Comparison of ENCODE assay signal across 9 mouse cellular contexts in the genomic region with DNA sequence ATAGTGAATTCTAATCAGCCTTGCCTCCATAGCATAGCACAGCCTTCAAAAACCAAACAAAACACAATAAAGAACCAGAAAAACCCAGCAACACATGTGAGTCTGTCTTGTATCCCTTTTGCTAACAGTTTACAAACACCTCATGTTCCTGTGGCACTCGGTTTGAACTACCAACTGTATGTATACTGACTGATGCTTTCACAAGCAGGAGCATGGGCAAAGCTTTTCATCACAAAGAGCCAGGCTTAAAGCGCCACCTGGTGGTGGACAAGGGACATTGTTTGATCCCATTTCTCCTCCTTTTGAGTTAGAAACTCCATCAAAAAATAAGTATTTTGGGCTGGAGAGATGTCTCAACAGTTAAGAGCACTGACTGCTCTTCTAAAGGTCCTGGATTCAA. TPM values are rescaled to one million over a fixed set of nuclear protein-coding genes. Genes with fewer than 3 reads are reported as not detected.
DNase-seq lines count a peak whose midpoint lies in the region; ATAC-seq and TF ChIP-seq lines count a peak whose summit lies in the region.
"Had no signal": no experiment of that assay in that cellular context is flagged by ENCODE, and none has a peak within 500 bp of the region (broad histone marks: within the 10 kb centered on the region; RNA-seq: fewer than 3 reads in every experiment).

No protein-coding gene starts in this region.

- no peaks in the 10 kb centered on the region for H3K9me3 ChIP-seq in heart, embryonic 11.5 days (replicated peaks; ENCODE audit: control insufficient read depth, low read length)

- H3K36me3 ChIP-seq in heart, embryonic 11.5 days (ENCODE audit: control insufficient read depth, insufficient read depth, low read length): peaks cover 36% of the 10 kb centered on the region
- peaks cover 31% of the 10 kb centered on the region for H3K36me3 ChIP-seq in spleen, adult 2 months (ENCODE audit: control insufficient read depth, insufficient read depth, low read length)

- no peaks in the 10 kb centered on the region for H3K4me1 ChIP-seq in heart, embryonic 11.5 days (ENCODE audit: control insufficient read depth, insufficient read depth, low read length)
- no peaks in the 10 kb centered on the region for H3K4me1 ChIP-seq in spleen, adult 2 months (ENCODE audit: control insufficient read depth, insufficient read depth, insufficient read length)

- H3K4me3 ChIP-seq in heart, embryonic 11.5 days (ENCODE audit: low read depth, low read length): no peak overlapping the region
- H3K4me3 ChIP-seq in spleen, adult 2 months (ENCODE audit: extremely low read depth, insufficient read depth, insufficient read length): no peak overlapping the region

- TF ChIP-seq CTCF in spleen, adult 2 months (IDR thresholded peaks at IDR 0.05; ENCODE audit: extremely low read depth, insufficient read depth, insufficient read length, insufficient replicate concordance): peak; percentile 65; the same call in 1 of the 2 replicates

- no peak for ATAC-seq in heart, embryonic 11.5 days (replicated peaks; ENCODE audit: insufficient number of reproducible peaks, low FRiP score, low TSS enrichment)
- ATAC-seq in activated CD4-positive, CD25-positive, alpha-beta regulatory T cell, adult 4 months: peak; percentile 84

- H3K27ac ChIP-seq in heart, embryonic 11.5 days (ENCODE audit: low read depth, low read length): no peak overlapping the region
- no peak overlapping the region for H3K27ac ChIP-seq in spleen, adult 2 months (ENCODE audit: insufficient read depth, low read length)
- H3K27ac ChIP-seq: macrophage had no signal

- 9% methylated on average over 2 of the region's 2 CpGs for WGBS in heart, embryonic 11.5 days (ENCODE audit: insufficient replicate concordance)
- 8% methylated on average over 2 of the region's 2 CpGs for WGBS in spleen, adult 2 months

- TF ChIP-seq POLR2A in spleen, adult 2 months (IDR thresholded peaks at IDR 0.05; ENCODE audit: low read depth, low read length): no peak

- no peaks in the 10 kb centered on the region for H3K27me3 ChIP-seq in heart, embryonic 11.5 days (ENCODE audit: control insufficient read depth, insufficient read depth, low read length)
- H3K27me3 ChIP-seq in spleen, adult 2 months (ENCODE audit: control insufficient read depth, insufficient read depth, low read length): no peaks in the 10 kb centered on the region

- no peak overlapping the region for H3K4me2 ChIP-seq in heart, embryonic 11.5 days

- H3K9ac ChIP-seq in heart, embryonic 11.5 days (ENCODE audit: low read depth, low read length): no peak overlapping the region

- peak; percentile 58 to 79 for DNase-seq in heart, adult 18-20 months
- DNase-seq in cerebellum, postnatal 36 days: peak; percentile 75 to 76
- peak; percentile 22 for DNase-seq in gastrocnemius, postnatal 25 days
- DNase-seq in layer of hippocampus, adult 8-10 months (ENCODE audit: low spot score in 2 of 2): peak; percentile 28 to 53
- DNase-seq in lung, postnatal 4 days: peak; percentile 50 to 78
- DNase-seq in spleen, adult 2 months (ENCODE audit: low read depth in 1 of 2, low spot score in 2 of 2): peak; percentile 40 to 61

RNA-seq across cellular contexts. Expression of a gene that starts 50.1 kb away (rescaled TPM):
- 10 to 100 TPM; 30.7 to 39.6 TPM for total RNA-seq in heart, adult 18-20 months (2021)
- polyA plus RNA-seq in heart, embryonic 11.5 days (2014; fragmentation: Nextera tagmentation; extraction: Ambion mirVana): 14.6 and 14.7 TPM in 2 replicates
- polyA plus RNA-seq in activated CD4-positive, CD25-positive, alpha-beta regulatory T cell, adult 4 months (2017; shearing (Covaris generic)): 100 to 1,000 TPM; 103 to 143 TPM
- 10 to 100 TPM; 27.0 to 31.6 TPM for total RNA-seq in gastrocnemius, postnatal 25 days (2021)
- total RNA-seq in layer of hippocampus, adult 8-10 months (2022): 10 to 100 TPM; 38.3 to 45.0 (median 42.1) TPM
- 19.6 and 21.5 TPM in 2 replicates for polyA plus RNA-seq in spleen, adult 2 months (2012; rRNA removed)

Comparison
In these comparisons a context has a peak if more than half of its experiments do, and no peak if none do; other contexts are left out.
1. DNase-seq: peak in every context shown above with its lines; median percentile 76 in cerebellum, postnatal 36 days; 68 in heart, adult 18-20 months; 64 in lung, postnatal 4 days; 50 in spleen, adult 2 months; 40 in layer of hippocampus, adult 8-10 months; 22 in gastrocnemius, postnatal 25 days.